Mouse (Mus musculus) olfactory bulb, adult 2 months (tissue): ENCODE data around the gene Bend5.

Experiments used
- CTCF ChIP-seq: fragments of 200-500 bp; IDR thresholded peaks from 2 replicates; pipeline ENCODE4 v1.5.1; 2012; ENCODE audit warnings: low read depth, mild to moderate bottlenecking, low read length, moderate library complexity; ENCODE audit not compliant: insufficient read depth
- POLR2A ChIP-seq: fragments of 200-500 bp; IDR thresholded peaks from 2 replicates; pipeline ENCODE4 v1.6.1; 2012; ENCODE audit warnings: mild to moderate bottlenecking, low read depth, low read length, moderate library complexity; ENCODE audit not compliant: insufficient read depth

GRCm38 (mm10) chr4:111473014-111473413 is 58.2 kb downstream of the Bend5 start:
- TF ChIP-seq CTCF (no peak), POLR2A (no peak)
